Mouse (Mus musculus) 3T3-L1 (cell line): Measurements from ENCODE around the gene Sema3d.

ENCODE experiments used
- DNase-seq: peaks from one replicate; pipeline ENCODE4 v3.0.0-alpha.2; 2015; ENCODE audit warnings: low read depth, low spot score

Sema3d gene

DNA sequence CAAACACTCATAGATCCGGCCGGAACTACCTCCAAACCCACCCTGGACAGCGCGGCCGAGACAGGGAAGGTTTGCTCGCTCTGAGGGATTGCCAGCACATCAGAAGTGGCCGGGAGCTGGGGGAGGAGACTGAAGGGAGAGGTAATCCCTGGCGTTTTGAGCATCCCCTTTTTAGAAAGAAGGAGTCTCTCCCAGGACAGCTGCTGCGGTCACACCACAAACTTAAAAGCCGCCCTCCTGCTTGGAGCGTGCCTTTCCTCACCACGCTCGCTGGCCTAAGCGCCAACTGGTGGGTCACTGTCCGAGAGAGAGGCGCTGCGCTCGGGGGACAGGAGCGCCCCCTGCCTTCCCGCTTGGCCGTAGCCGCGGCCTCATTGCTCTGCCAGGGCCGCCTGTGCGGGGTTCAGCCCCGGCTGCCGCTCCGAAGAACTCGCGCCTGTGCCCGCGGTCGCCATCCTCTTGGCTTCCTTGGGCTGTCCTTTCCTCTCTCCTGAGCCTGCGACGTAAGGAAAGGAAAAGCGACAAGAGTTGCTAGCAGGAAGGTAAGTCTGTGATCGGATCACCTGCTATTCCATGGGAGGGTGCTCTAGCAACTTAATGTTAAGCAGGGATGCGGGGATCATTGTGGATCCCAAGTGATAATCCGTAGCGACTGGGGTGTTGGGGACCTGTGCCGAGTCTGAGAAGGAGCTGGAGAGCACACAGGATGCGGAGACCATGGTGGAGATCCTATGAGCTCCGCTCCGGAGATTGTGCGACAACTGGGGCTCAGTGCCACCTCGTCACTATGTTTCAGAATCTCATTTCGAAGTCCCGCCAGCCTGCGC, at the start of gene Sema3d:
Gene Sema3d (plus strand): TSS at position 253 of the 827 bp plus-strand sequence.
- no peak for DNase-seq

DNA sequence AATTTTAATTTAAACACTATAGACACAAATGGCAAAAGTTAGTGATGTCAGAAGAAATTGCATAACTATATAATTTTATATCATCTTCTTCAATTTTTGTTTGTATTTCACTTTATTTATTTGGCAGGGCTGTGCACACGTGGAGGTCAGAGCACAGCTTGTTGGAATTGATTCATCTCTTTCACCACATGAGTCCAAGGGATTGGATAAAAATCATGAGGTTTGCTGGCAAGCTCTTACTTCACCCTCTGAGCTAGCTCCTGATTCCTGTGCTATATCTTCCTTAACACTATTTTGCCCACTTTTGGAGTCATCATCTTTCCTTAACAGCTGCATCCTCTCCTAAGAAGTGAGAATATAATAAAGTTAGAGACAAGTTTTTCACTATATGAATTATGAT, 5.9 kb upstream of the Sema3d start:
- no peak for DNase-seq

GRCm38 (mm10) chr5:12378900-12379299, 4.3 kb upstream of the Sema3d start:
- peak; percentile 8 for DNase-seq

DNA sequence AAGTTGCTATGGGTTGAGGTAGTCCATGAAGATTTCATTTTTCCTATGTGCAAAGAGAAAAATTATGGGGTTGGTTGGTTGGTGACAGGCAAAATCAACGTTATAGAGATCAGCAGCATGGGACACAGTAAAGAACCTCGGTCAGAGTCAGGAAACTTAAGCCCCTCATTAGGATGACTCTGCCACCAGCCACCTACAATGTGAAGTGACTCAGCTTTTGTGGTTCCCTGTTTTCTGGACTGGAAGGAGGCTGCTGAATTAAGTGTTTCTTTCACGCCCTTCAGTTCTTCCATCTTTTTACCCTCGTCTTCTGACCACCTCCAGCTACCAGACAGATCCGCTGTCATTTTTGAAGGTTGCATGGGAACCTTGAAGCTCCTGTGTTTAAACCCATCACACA, 1.2 kb upstream of the Sema3d start:
- DNase-seq: no peak

DNA sequence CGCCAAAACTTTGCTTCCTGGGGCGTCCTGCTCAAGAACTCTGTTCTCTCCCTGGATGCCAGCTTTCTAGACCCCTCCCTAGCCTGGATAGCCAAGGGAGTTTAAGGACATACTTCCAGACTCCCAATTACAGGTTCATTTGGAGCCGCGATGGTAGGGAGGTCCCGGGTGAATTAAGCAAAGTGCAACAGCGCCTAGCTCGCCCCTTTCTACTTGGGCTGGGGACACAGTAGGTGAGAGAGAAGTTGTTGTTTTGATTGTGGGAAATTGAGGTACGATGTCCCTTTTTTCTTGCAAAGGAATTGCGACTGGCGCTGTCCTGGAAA, 738 bp downstream of the Sema3d start:
- DNase-seq: no peak

DNA sequence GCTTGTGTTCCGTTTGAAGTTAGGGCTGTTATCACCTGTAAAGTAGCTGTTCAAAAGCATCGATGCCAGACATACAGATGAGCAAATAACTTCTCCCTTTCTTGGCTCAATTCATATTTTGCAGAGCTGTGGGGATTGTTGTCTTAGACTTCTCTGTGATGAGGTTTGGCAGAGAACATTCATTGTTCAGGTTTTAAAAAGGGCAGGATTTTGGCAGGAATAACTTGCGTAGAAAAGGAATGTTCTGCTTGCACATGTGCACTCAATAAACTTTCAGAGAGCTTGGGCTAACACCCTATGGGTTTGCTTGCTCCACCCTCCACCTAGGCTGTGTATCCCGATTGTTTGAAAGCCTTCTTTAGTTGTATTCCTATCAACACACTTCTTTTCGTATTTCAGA, 9.5 kb downstream of the Sema3d start:
- DNase-seq: no peak

GRCm38 (mm10) chr5:12399271-12399670, 16.1 kb downstream of the Sema3d start:
- no peak for DNase-seq

GRCm38 (mm10) chr5:12404229-12404628, 21.0 kb downstream of the Sema3d start:
- DNase-seq: no peak

- no peak for DNase-seq
Observed at GRCm38 (mm10) chr5:12412595-12412994, 29.4 kb downstream of the Sema3d start.

DNA sequence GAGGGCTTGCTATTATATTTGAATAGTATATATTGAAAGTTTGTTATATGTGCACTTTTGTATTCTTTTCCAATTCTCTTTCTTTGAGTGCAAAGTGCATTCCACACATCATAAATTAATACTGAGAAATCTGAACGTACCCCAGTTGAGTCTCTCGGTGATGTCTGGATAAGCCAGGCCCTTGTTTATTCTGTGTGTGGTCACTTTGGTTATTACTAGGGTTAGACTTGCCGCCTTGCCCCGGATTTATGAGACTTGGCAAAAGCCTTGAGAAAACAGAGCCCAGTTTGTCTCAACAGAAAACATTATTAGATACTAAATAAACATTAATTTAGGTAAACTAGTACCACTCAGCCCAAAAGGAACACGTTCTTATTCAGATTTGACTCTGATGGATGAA, 40.1 kb downstream of the Sema3d start:
- no peak for DNase-seq

GRCm38 (mm10) chr5:12441737-12442136, 58.6 kb downstream of the Sema3d start:
- DNase-seq: no peak

DNA sequence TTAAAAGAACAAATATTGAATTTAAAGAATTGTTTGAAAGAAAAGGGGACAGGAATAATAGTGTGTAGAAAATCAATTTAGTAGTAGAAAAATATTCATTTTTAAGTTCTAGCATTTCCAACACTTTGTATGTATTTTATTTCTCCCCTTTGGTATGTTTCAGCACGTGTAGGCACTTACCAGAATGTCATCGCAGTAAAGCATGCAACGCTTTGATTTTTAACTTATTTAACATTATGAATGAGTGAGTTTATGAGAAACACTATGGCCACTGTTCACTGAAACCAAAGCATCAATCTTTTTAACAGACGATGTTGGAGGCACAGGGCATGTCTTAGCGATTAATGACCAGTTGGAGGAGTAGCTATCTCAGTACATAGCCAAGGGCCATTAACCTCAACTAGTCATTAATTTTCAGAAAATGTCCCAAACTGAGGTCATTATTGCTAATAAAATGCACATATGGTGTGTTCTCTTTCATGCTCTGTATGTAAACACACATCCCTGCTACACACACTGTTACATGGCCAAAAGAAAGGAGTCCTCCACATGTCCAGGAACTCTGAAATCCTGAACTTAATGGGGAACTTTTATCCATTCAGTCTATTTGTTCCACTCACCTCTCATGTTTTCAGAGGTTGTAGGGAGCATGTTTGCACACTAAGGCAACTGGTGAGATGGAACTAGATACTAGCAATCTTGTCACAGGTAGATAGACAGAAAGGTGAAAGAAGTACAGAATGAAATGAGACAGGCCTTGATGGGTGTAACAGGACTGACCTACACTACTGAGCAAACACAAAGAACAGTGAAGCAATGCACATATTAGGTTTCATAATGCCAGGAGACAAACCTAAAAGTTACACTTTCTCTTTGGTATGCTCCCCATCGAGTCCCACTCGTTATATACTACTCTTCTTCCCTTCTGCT, 59.3 kb downstream of the Sema3d start:
- no peak for DNase-seq

- no peak for DNase-seq
Observed at GRCm38 (mm10) chr5:12451089-12451488, 67.9 kb downstream of the Sema3d start.

- no peak for DNase-seq
Observed at GRCm38 (mm10) chr5:12454946-12455345, 71.8 kb downstream of the Sema3d start.

- no peak for DNase-seq
Observed at GRCm38 (mm10) chr5:12457509-12457908, 74.3 kb downstream of the Sema3d start.

GRCm38 (mm10) chr5:12467568-12468336, 84.6 kb downstream of the Sema3d start:
- DNase-seq: no peak

- DNase-seq: no peak
Observed at GRCm38 (mm10) chr5:12474904-12475638, 91.9 kb downstream of the Sema3d start.

- DNase-seq: no peak
Observed at GRCm38 (mm10) chr5:12475639-12475916, 92.4 kb downstream of the Sema3d start.

GRCm38 (mm10) chr5:12487926-12488325, 104.7 kb downstream of the Sema3d start:
- DNase-seq: no peak

GRCm38 (mm10) chr5:12491704-12492103, 108.5 kb downstream of the Sema3d start:
- DNase-seq: no peak

DNA sequence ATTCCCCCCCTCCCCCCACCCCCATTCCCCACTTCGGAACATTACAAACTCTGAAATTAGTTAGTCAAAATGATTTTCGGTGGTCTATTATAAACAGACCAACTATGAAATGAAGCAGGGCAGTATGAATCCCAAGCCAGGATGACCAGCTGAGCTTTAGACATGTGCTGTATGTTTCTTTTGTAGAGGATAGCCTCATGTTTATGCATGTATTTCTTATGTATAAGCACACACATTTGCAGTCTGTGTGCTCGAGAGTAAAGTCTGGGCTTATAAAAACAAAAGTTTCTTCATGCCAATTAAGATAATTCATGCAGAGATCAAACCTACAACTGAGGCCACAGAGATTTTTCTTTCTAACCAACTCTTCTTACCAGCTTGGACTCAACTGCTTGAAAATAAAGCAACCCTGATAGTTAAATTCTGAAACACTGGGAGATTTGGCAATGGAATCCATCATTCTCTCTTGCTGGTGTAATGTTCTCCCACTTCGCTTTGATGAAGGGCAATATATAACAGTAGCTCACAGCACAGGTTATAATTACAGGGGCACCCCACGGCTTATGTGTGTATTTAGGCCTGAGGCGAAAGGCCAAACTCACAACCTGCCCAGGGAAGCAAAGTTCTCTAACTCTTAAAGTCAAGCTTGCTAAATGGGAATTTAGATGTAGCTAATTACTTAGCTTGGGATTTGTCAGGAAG, 115.2 kb downstream of the Sema3d start:
- no peak for DNase-seq
